Mouse (Mus musculus) C2C12 (cell line): ENCODE results near the gene Nprl2.
A peak's percentile ranks its signal among the peaks of the same experiment; 100 is the strongest.

Experiments used
- CEBPB ChIP-seq: IDR thresholded peaks from one replicate; pipeline ENCODE4 v1.6.1; 2011; ENCODE audit warnings: low read depth, mild to moderate bottlenecking, control low read depth, moderate library complexity
- CTCF ChIP-seq: IDR thresholded peaks from one replicate; pipeline ENCODE4 v1.5.1; 2011; ENCODE audit not compliant: control insufficient read depth, insufficient read depth, insufficient read length
- FOSL1 ChIP-seq: IDR thresholded peaks from one replicate; pipeline ENCODE4 v1.8.0; 2011; ENCODE audit warnings: mild to moderate bottlenecking, low read length; ENCODE audit not compliant: poor library complexity, insufficient read depth, severe bottlenecking
- MAX ChIP-seq: IDR thresholded peaks from one replicate; pipeline ENCODE4 v1.6.1; 2011; ENCODE audit warnings: mild to moderate bottlenecking, control low read depth
- MYOD1 ChIP-seq: IDR thresholded peaks from one replicate; pipeline ENCODE4 v1.6.1; 2011; ENCODE audit warnings: low read depth; ENCODE audit not compliant: control insufficient read depth, insufficient read length
- MYOG ChIP-seq: IDR thresholded peaks from one replicate; pipeline ENCODE4 v1.6.1; 2011; ENCODE audit not compliant: control insufficient read depth, insufficient read length; ENCODE audit errors: extremely low read depth
- USF1 ChIP-seq: IDR thresholded peaks from one replicate; pipeline ENCODE4 v1.6.1; 2011; ENCODE audit warnings: low read depth, mild to moderate bottlenecking, control low read depth, moderate library complexity

- TF ChIP-seq CTCF, result no peak
- TF ChIP-seq CEBPB, result no peak
- TF ChIP-seq MAX, result peak; percentile 97
- no peak for TF ChIP-seq MYOD1
- TF ChIP-seq FOSL1, result no peak
- TF ChIP-seq MYOG, result no peak
- TF ChIP-seq USF1, result peak; percentile 62
These were observed 46.0 kb downstream of the Nprl2 start for GRCm38 (mm10) chr9:107587833-107588639.
